ENCODE assay signal across 15 mouse cellular contexts in genomic region chr6:24166772-24167171, GRCm38 (mm10). TPM values are rescaled to one million over a fixed set of nuclear protein-coding genes. Genes with fewer than 3 reads are reported as not detected.
A peak's percentile ranks its signal among the peaks of the same experiment; 100 is the strongest.
DNase-seq lines count a peak whose midpoint lies in the region; ATAC-seq and TF ChIP-seq lines count a peak whose summit lies in the region.
"Had no signal": no experiment of that assay in that cellular context is flagged by ENCODE, and none has a peak within 500 bp of the region (broad histone marks: within the 10 kb centered on the region; RNA-seq: fewer than 3 reads in every experiment).

No protein-coding gene starts in this region.

- no peaks in the 10 kb centered on the region for H3K36me3 ChIP-seq in kidney, embryonic 14.5 days (ENCODE audit: control insufficient read depth, insufficient read depth, low read length)
- no peaks in the 10 kb centered on the region for H3K36me3 ChIP-seq in MEL (ENCODE audit: control insufficient read depth in 1 of 2, insufficient read depth in 2 of 2, low read length in 2 of 2)
- no peaks in the 10 kb centered on the region for H3K36me3 ChIP-seq in heart, adult 2 months (ENCODE audit: control insufficient read depth, insufficient read depth, low read length)
- H3K36me3 ChIP-seq: lung, embryonic 15.5 days had no signal

- WGBS in kidney, embryonic 14.5 days: 91% methylated on average over 6 of the region's 6 CpGs
- 73% methylated on average over 6 of the region's 6 CpGs for WGBS in heart, adult 2 months

- no peak for TF ChIP-seq CTCF in MEL (IDR thresholded peaks at IDR 0.05 in 2 of 3, conservative IDR thresholded peaks at IDR 0.05 in 1 of 3; ENCODE audit: control insufficient read depth in 1 of 3, insufficient read depth in 1 of 3, low read depth in 2 of 3, low read length in 3 of 3, poor library complexity in 1 of 3, severe bottlenecking in 1 of 3)
- no peak for TF ChIP-seq CTCF in heart, adult 2 months (IDR thresholded peaks at IDR 0.05)

- no peak overlapping the region for H3K27ac ChIP-seq in kidney, embryonic 14.5 days (ENCODE audit: low read depth, low read length)
- H3K27ac ChIP-seq in MEL (ENCODE audit: control insufficient read depth, low read depth, low read length): no peak overlapping the region
- H3K27ac ChIP-seq in heart, adult 2 months: no peak overlapping the region
- H3K27ac ChIP-seq: kidney, postnatal 0 days; lung, embryonic 15.5 days had no signal

- no peak overlapping the region for H3K4me2 ChIP-seq in kidney, embryonic 14.5 days (replicated peaks; ENCODE audit: low read depth, low read length)
- H3K4me2 ChIP-seq: lung, embryonic 15.5 days had no signal

- H3K9ac ChIP-seq in kidney, embryonic 14.5 days (ENCODE audit: low read depth, low read length): no peak overlapping the region
- no peak overlapping the region for H3K9ac ChIP-seq in MEL (ENCODE audit: control insufficient read depth, low read depth, low read length, poor library complexity, severe bottlenecking)
- H3K9ac ChIP-seq in heart, adult 2 months (ENCODE audit: low read depth, low read length): no peak overlapping the region
- H3K9ac ChIP-seq: lung, embryonic 15.5 days had no signal

- no peak for TF ChIP-seq EP300 in MEL (IDR thresholded peaks at IDR 0.05; ENCODE audit: low read depth in 1 of 2, low read length in 2 of 2)
- no peak for TF ChIP-seq EP300 in heart, adult 2 months (IDR thresholded peaks at IDR 0.05; ENCODE audit: insufficient read depth, low read depth, low read length)

- no peak for TF ChIP-seq POLR2A in MEL (IDR thresholded peaks at IDR 0.05; ENCODE audit: control insufficient read depth in 1 of 2, insufficient read depth in 1 of 2, low read depth in 1 of 2, low read length in 2 of 2, poor library complexity in 1 of 2)
- no peak for TF ChIP-seq POLR2A in heart, adult 2 months (IDR thresholded peaks at IDR 0.05; ENCODE audit: insufficient read depth, low read depth, low read length)

- no peaks in the 10 kb centered on the region for H3K4me1 ChIP-seq in kidney, embryonic 14.5 days (ENCODE audit: control insufficient read depth, insufficient read depth, low read length)
- H3K4me1 ChIP-seq in MEL (ENCODE audit: control insufficient read depth in 1 of 2, insufficient read depth in 2 of 2, low read length in 2 of 2): no peaks in the 10 kb centered on the region
- no peaks in the 10 kb centered on the region for H3K4me1 ChIP-seq in heart, adult 2 months (ENCODE audit: control insufficient read depth, insufficient read depth, low read length)
- H3K4me1 ChIP-seq: lung, embryonic 15.5 days had no signal

- peak; percentile 28 to 37 for DNase-seq in kidney, adult 8-10 months
- DNase-seq in MEL (ENCODE audit: low read depth, low spot score): peak; percentile 2
- peak; percentile 80 for DNase-seq in cerebellum, adult 9-10 months
- DNase-seq in kidney, postnatal 36 days: peak; percentile 21 to 38
- no peak for DNase-seq in adrenal gland, postnatal 25 days
- no peak for DNase-seq in heart, adult 2 months
- DNase-seq in frontal cortex, postnatal 25 days (ENCODE audit: low spot score in 2 of 2): no peak
- DNase-seq: heart, adult 18-20 months; heart, postnatal 4 days; midbrain, embryonic 14.5 days had no signal

- no peak for ATAC-seq in kidney, embryonic 14.5 days (ENCODE audit: low FRiP score, low TSS enrichment)

- no peaks in the 10 kb centered on the region for H3K27me3 ChIP-seq in kidney, embryonic 14.5 days (ENCODE audit: control insufficient read depth, insufficient read depth, low read length)
- no peaks in the 10 kb centered on the region for H3K27me3 ChIP-seq in MEL (ENCODE audit: control insufficient read depth in 1 of 2, insufficient read depth in 2 of 2, low read length in 2 of 2)
- no peaks in the 10 kb centered on the region for H3K27me3 ChIP-seq in heart, adult 2 months (ENCODE audit: control insufficient read depth, insufficient read depth, low read length)
- H3K27me3 ChIP-seq: lung, embryonic 15.5 days had no signal

- H3K4me3 ChIP-seq in kidney, embryonic 14.5 days (ENCODE audit: low read length): no peak overlapping the region
- H3K4me3 ChIP-seq in MEL (ENCODE audit: control insufficient read depth in 1 of 2, insufficient read depth in 1 of 2, low read depth in 2 of 2, low read length in 2 of 2): no peak overlapping the region
- no peak overlapping the region for H3K4me3 ChIP-seq in heart, adult 2 months
- H3K4me3 ChIP-seq: erythroblast, embryonic 14.5 days; lung, embryonic 15.5 days had no signal

- no peak for TF ChIP-seq RAD21 in MEL (IDR thresholded peaks at IDR 0.05; ENCODE audit: low read depth, low read length)

- intact Hi-C loops in heart, adult 2 months (cut with DNase I): no loop called here

- H3K9me3 ChIP-seq in kidney, embryonic 14.5 days (ENCODE audit: control insufficient read depth, low read length): no peaks in the 10 kb centered on the region
- no peaks in the 10 kb centered on the region for H3K9me3 ChIP-seq in MEL (replicated peaks; ENCODE audit: insufficient read depth, low read length)
- H3K9me3 ChIP-seq: lung, embryonic 15.5 days had no signal

- no peaks in the 10 kb centered on the region for H3K79me2 ChIP-seq in MEL (ENCODE audit: control insufficient read depth, insufficient read depth, low read length, poor library complexity)
- H3K79me2 ChIP-seq in heart, adult 2 months (replicated peaks; ENCODE audit: control insufficient read depth, insufficient read depth, low read length): no peaks in the 10 kb centered on the region

TF ChIP-seq in MEL, 35 proteins besides CTCF, POLR2A, EP300 and RAD21:
- no peak for TF ChIP-seq UBTF (IDR thresholded peaks at IDR 0.05; ENCODE audit: borderline replicate concordance, insufficient read depth, low read depth, low read length)
- TF ChIP-seq ZNF384 (IDR thresholded peaks at IDR 0.05; ENCODE audit: low read depth, low read length): no peak
- TF ChIP-seq CHD2 (IDR thresholded peaks at IDR 0.05; ENCODE audit: low read length): no peak
- no peak for TF ChIP-seq MAFK (IDR thresholded peaks at IDR 0.05; ENCODE audit: borderline replicate concordance, low read depth, low read length)
- no peak for TF ChIP-seq KAT2A (conservative IDR thresholded peaks at IDR 0.05; ENCODE audit: low read depth, low read length)
- TF ChIP-seq BHLHE40 (IDR thresholded peaks at IDR 0.05; ENCODE audit: borderline replicate concordance, low read depth, low read length): no peak
- TF ChIP-seq NRF1 (IDR thresholded peaks at IDR 0.05; ENCODE audit: insufficient read depth, low read depth, low read length, poor library complexity, severe bottlenecking): no peak
- no peak for TF ChIP-seq ZKSCAN1 (IDR thresholded peaks at IDR 0.05; ENCODE audit: low read depth, low read length)
- no peak for TF ChIP-seq CHD1 (IDR thresholded peaks at IDR 0.05; ENCODE audit: low read depth, low read length)
- no peak for TF ChIP-seq TBP (IDR thresholded peaks at IDR 0.05; ENCODE audit: low read depth, low read length)
- no peak for TF ChIP-seq HCFC1 (IDR thresholded peaks at IDR 0.05; ENCODE audit: low read depth, low read length)
- TF ChIP-seq ELF1 (IDR thresholded peaks at IDR 0.05; ENCODE audit: low read depth, low read length): no peak
- no peak for TF ChIP-seq TAL1 (IDR thresholded peaks at IDR 0.05; ENCODE audit: low read length)
- no peak for TF ChIP-seq NELFE (IDR thresholded peaks at IDR 0.05; ENCODE audit: low read depth, low read length)
- TF ChIP-seq ZC3H11A (IDR thresholded peaks at IDR 0.05; ENCODE audit: low read depth, low read length): no peak
- TF ChIP-seq MAX (IDR thresholded peaks at IDR 0.05; ENCODE audit: low read length): no peak
- no peak for TF ChIP-seq GABPA (IDR thresholded peaks at IDR 0.05; ENCODE audit: low read depth, low read length)
- TF ChIP-seq E2F4 (IDR thresholded peaks at IDR 0.05; ENCODE audit: borderline replicate concordance, low read depth, low read length): no peak

RNA-seq across cellular contexts. Expression of gene Slc13a1, which starts 1.1 kb away (rescaled TPM):
- 1.3 and 2.0 TPM in 2 replicates for polyA plus RNA-seq in kidney, embryonic 14.5 days (2014; fragmentation: Nextera tagmentation; extraction: Ambion mirVana)
- not detected in 2 replicates for total RNA-seq in MEL (2012; rRNA removed)
- polyA plus RNA-seq in MEL (2012; ENCODE audit: insufficient read depth in 1 of 2, insufficient read length in 2 of 2, low read depth in 1 of 2, low replicate concordance in 2 of 2, missing spikeins in 1 of 2): not detected
- 0.12 TPM in 1 of 2 replicates, not detected in the other for total RNA-seq in adrenal gland, postnatal 25 days (2021)
- not detected for total RNA-seq in heart, adult 2 months (2021)
- polyA plus RNA-seq in heart, adult 2 months (2012; rRNA removed): not detected in 2 replicates
- polyA plus RNA-seq: erythroblast, embryonic 14.5 days; limb, embryonic 14.5 days had no signal

Comparison
In these comparisons a context has a peak if more than half of its experiments do, and no peak if none do; other contexts are left out.
1. DNase-seq: peak in kidney, adult 8-10 months (2 of 2), MEL (single experiment), cerebellum, adult 9-10 months (single experiment) and kidney, postnatal 36 days (2 of 2); none in adrenal gland, postnatal 25 days (single experiment), heart, adult 2 months (0 of 2) and frontal cortex, postnatal 25 days (0 of 2).